Mouse (Mus musculus): Measurements from ENCODE around the gene Srd5a1.

- no peak for TF ChIP-seq CTCF (IDR thresholded peaks at IDR 0.05; ENCODE audit: control insufficient read depth, insufficient read depth, insufficient read length)
- TF ChIP-seq MAX (IDR thresholded peaks at IDR 0.05) = no peak
- TF ChIP-seq MYOG (IDR thresholded peaks at IDR 0.05; ENCODE audit: control insufficient read depth, extremely low read depth, insufficient read length) = no peak
- no peak for TF ChIP-seq MYOD1 (IDR thresholded peaks at IDR 0.05; ENCODE audit: control insufficient read depth, insufficient read length, low read depth)
- no peak for TF ChIP-seq USF1 (IDR thresholded peaks at IDR 0.05; ENCODE audit: low read depth)
Measured at GRCm38 (mm10) chr13:69541776-69542175, 69.5 kb downstream of the Srd5a1 start.
